Mouse (Mus musculus): ENCODE results near the gene Lhx5. TPM values are rescaled to one million over a fixed set of nuclear protein-coding genes. Genes with fewer than 3 reads are reported as not detected.

The Lhx5 gene
- total RNA-seq, 2 experiments from 2014 or later, result not detected

DNA sequence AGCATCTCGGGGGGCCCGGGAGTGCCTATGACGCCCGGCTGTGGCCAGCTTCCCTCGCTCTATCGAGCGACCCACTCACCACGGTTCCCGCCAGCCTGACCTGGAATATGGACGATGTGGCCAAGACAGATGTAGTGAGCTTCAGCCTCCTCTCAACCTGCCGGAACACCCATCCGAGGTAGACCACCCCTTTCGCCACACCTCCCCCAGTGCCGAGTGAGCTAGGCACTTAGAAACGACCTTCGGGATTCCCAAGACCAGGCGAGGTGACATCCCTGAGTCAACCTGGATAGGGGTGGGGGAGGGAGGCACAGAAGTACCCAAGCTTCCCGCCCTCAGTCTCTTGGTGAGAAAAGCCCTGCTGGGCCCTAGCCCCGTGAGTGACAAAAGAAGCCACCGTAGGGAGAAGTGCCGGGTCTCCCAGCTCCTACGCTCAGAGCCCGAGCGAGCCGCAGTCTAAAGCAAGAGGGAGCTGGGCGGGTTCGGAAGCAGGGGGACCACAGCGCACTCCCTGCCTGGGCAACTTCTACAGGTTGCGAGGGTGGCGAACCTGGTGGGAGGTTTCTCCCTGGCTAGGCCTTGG lies 407 bp upstream of the Lhx5 start:
- ATAC-seq (ENCODE audit: poor library complexity, severe bottlenecking), result no peak

DNA sequence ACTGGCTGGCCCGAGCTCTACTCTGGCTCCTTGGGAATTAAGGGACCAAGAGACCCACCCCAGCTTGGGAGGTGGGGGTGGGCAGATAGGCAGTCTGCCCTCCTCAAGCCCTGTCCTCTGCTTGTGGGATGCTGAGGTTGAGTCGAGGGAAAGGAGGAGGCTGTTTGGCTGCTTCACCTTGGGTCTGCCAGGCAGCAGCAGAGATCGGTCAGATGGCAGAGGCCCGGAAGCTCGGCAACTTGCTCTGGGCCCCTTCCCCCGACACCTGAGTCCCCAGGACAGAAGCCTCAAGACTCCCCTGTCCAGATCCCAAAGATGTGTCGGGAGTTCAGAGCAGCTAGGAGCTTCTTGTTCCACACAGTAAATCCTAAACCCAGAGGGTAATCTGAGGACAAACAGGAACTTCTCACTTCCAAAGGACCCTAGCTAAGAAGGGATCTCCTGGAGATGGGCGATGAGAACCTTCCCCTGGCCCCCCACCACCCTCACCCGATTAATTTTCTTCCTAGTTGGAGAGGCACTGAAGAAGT lies 1.1 kb downstream of the Lhx5 start:
- no peak for ATAC-seq (ENCODE audit: poor library complexity, severe bottlenecking)

DNA sequence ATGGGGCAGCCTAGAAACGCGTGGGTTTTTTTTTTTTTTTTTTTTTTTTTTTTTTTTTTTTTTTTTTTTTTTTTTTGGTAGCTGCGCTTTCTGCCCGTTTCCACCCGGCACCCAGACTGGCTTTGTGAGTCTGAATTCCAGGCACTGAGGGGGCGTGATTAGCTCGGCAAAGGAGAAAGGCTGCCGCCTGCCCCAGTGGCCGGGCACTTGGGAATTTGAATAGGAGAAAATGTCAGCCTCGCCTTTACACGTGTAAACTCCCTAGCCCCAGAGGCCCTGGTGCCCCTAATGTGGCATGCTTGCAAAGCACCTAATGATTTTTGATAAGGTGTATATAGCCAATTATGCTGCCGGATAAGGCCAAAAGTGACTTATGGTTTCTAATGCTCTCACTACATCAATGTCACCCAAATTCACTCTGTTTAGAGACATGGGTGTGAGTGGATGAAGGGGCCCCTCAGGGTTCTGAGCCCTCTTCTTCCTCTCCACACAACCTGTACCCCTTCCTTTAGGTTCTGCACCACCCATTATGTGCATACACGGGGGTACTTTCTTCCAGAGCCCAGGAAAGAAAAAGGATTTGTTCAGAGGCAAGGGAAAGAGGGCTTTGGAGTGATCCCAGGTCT lies 1.7 kb downstream of the Lhx5 start:
- ATAC-seq (ENCODE audit: poor library complexity, severe bottlenecking), result no peak

- no peak for ATAC-seq (ENCODE audit: poor library complexity, severe bottlenecking)
These were observed 2.8 kb downstream of the Lhx5 start for GRCm38 (mm10) chr5:120434231-120434735.

DNA sequence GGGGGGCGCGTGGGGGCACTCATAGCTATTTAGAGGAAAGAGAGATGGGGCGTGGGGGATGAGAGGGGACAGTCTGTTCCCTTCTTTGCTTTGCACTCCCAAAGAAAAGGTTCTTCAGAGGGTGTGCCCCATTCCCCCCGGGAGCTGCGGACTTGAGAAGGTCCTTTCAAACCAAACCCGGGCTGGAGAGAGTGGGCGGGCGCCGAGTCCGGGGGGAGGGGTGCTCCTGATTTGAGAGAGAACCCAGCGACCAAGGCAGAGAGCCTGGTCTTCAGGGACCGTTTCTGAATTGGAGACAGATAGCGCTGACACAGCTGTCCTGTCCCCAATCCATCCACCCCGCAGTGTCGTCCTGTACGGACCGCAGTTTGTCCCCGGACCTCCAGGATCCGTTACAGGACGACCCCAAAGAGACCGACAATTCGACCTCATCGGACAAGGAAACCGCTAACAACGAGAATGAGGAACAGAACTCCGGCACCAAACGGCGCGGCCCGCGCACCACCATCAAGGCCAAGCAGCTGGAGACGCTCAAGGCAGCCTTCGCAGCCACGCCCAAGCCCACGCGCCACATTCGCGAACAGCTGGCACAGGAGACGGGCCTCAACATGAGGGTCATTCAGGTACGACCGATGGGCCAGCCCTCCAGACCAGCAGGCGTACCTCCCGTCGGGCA lies 3.6 kb downstream of the Lhx5 start:
- ATAC-seq (ENCODE audit: poor library complexity, severe bottlenecking), result no peak

GRCm38 (mm10) chr5:120435731-120436501 lies 4.4 kb downstream of the Lhx5 start:
- ATAC-seq (ENCODE audit: poor library complexity, severe bottlenecking), result no peak

- no peak for ATAC-seq (ENCODE audit: poor library complexity, severe bottlenecking)
These were observed 5.5 kb downstream of the Lhx5 start for GRCm38 (mm10) chr5:120436885-120437495.

DNA sequence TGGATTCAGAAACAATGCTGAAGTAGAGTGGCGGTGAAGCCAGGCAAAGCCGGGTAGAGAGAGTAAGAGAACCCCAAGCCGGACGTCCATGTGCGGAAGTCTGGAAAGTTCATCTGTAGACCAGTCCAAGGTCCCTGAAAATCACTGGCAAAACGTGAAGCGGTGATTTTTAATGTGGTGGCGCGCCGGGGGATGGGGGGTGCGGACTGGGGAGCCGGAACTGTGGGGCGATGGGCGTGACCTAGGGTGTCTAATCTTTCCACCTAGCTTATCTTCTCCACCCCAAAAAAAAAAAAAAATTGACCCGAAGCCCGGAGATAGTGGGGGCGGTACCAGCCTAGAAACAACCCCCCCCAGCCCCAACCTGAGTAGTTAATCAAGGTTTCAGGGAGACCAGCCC lies 6.0 kb downstream of the Lhx5 start:
- ATAC-seq (ENCODE audit: poor library complexity, severe bottlenecking), result no peak

- no peak for ATAC-seq (ENCODE audit: poor library complexity, severe bottlenecking)
These were observed 6.5 kb downstream of the Lhx5 start for GRCm38 (mm10) chr5:120437986-120438385.

DNA sequence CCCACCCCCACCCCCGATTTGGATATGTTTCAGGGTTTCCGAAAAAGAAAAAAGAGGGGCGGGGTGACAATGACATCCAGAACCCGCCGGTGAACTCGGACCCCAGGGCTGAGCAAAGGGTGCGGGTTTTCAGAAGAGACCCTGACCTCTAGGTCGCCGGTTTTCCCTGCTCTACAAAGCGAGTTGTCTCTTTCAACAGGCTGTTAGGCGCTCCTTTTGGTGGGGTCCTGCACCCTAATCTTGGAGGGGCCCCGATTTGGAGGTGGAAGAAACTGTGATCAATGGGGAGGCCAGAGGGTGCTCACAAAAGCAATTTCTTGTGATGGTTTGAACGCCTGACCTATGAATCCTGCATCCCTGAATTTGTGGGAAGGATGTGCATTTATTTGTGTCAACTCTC lies 7.0 kb downstream of the Lhx5 start:
- ATAC-seq (ENCODE audit: poor library complexity, severe bottlenecking), result no peak

- no peak for ATAC-seq (ENCODE audit: poor library complexity, severe bottlenecking)
These were observed 7.7 kb downstream of the Lhx5 start for GRCm38 (mm10) chr5:120438991-120439710.

DNA sequence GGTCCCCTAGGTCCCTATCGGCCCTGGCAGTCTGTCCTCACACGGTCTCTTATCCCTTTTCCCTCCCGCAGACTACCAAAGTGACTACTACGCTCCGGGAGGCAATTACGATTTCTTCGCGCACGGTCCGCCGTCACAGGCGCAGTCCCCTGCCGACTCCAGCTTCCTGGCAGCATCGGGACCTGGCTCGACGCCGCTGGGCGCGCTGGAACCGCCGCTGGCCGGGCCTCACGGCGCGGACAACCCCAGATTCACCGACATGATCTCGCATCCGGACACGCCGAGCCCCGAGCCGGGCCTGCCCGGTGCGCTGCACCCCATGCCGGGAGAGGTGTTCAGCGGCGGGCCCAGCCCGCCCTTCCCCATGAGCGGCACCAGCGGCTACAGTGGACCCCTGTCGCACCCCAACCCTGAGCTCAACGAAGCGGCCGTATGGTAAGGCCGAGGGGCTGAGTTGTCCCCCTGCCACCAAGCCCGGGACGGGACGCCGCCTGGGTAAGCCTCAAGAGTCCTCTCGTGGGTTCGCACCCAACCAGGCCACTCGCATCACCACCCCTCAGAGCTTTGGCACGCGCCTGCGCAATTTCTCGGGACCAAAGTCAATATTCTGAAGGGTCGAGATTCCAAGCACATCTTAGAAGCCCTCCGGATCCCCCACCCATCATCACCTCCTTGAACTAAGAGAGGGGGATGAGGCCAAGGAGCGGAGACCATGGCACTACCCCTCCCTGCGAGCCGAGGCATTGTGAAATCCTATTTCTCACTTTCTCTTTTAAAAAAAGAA lies 8.6 kb downstream of the Lhx5 start:
- no peak for ATAC-seq (ENCODE audit: poor library complexity, severe bottlenecking)

GRCm38 (mm10) chr5:120440733-120441132 lies 9.2 kb downstream of the Lhx5 start:
- peak; percentile 64 for ATAC-seq (ENCODE audit: poor library complexity, severe bottlenecking)

DNA sequence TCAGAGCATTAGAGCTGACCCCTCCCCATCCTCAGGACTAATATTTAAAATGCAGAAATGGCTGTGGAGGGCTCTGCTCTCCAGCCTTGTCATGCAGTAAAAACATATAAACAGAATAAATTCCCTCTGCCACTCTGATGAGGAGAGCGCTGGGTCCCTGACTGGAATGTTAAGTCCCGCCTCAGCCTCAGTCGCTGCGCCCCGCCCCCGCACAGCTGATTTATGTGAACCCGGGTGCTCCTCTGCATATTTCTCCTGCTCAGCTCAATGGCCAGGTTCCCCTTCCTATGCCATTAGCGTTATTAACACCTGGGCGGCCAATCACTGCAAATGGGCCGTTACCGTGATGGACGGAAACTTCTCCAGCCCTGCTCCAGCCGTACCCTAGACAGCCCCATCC lies 15.8 kb downstream of the Lhx5 start:
- no peak for ATAC-seq (ENCODE audit: poor library complexity, severe bottlenecking)

- ATAC-seq (ENCODE audit: poor library complexity, severe bottlenecking), result no peak
These were observed 23.3 kb downstream of the Lhx5 start for GRCm38 (mm10) chr5:120454756-120455337.

DNA sequence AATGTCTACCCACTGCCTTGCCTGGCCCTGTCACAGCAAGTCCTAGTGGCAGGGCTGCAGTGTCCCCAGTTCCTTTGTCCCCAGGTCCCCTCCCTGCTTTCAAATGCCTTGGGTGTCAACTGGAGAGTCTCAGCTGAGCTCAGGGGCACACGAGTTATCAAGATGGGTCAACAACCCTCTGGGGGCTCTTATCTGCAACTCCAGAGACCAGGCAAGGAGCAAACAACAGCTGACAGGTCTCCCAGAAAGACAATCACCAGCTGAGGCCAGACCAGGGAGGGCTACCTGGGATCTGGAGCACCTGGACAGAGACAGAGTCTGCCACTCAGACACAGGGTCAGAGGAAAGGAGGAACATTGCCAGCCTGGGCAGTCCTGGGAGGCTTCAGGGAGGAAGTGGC lies 24.8 kb downstream of the Lhx5 start:
- ATAC-seq (ENCODE audit: poor library complexity, severe bottlenecking), result no peak

DNA sequence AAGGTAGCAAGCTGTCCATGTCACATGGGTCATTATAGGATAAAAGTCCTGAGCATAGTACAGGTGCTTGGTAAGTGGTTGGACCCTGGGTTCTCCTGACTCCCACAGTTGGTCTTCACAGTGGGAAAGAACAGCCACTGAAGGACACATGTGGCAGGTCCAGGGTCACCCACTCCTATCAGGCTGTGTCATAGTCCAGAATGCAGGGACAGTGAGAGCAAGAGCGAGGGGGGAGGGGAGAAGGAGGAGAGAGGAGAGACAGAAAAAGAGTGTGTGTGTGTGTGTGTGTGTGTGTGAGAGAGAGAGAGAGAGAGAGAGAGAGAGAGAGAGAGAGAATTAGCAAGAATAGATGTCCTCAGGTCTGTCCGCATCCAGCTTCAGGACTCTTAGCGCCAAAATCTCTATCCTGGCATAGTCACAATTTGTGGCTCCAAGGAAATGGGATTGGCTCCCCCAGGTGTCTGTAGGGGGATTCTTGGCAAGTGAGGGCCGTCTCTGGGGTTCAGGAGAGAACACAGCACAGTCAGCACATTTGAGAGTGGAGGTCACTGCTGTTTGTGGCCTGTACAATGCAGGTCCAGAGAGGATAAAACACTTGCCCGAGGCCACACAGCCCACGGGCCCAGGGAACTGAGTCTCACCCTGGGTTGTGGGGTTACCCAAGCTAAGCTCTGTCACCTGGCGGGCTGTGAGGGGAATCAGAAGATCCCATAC lies 25.5 kb downstream of the Lhx5 start:
- ATAC-seq (ENCODE audit: poor library complexity, severe bottlenecking), result no peak

DNA sequence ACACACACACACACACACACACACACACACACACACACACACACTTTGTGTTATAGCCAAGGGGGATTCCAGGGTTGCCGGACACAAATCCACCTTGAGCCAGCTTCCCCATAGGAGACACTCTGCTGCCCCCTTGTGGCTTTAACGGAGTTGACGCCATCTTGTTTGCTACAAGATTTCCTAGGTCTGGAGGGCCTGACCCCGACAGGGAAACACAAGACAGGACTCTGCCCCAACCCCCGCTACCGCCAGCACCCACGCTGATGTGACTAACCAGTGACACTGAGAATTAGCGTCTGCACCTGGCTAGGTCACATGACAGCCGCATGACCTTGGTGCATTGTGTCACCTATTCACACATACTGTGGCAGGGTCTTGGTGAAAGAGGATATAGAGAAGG lies 26.1 kb downstream of the Lhx5 start:
- peak; percentile 52; the same call in 1 of the 2 replicates for ATAC-seq (ENCODE audit: poor library complexity, severe bottlenecking)
